Mouse (Mus musculus) heart, embryonic 13.5 days (tissue): ENCODE measurements around the gene Tmem147. TPM values are rescaled to one million over a fixed set of nuclear protein-coding genes. Genes with fewer than 3 reads are reported as not detected.
"Not testable (repeated sequence)": the region's sequence is repeated elsewhere in the genome, so short reads cannot be mapped to it uniquely, and the experiment has no call there.

Experiments
- ATAC-seq: fragments of 200-750 bp; cut with Nextera tagmentation; 2 replicates; pipeline ENCODE4 v1.8.0; 2017; ENCODE audit warnings: moderate TSS enrichment; ENCODE audit not compliant: insufficient number of reproducible peaks, low FRiP score, low TSS enrichment; ENCODE audit errors: extremely low read depth
- H3K27ac ChIP-seq: fragments of 300-500 bp; sonication (generic); replicated peaks from 2 replicates; pipeline ENCODE4 v1.5.1; 2015; ENCODE audit warnings: moderate library complexity, mild to moderate bottlenecking, inconsistent platforms
- H3K27me3 ChIP-seq: fragments of 300-500 bp; sonication (generic); replicated peaks from 2 replicates; pipeline ENCODE4 v1.6.1; 2015; ENCODE audit warnings: mild to moderate bottlenecking, inconsistent platforms
- H3K36me3 ChIP-seq: fragments of 300-500 bp; sonication (generic); 2 replicates; pipeline ENCODE4 v1.6.1; 2015; ENCODE audit warnings: mild to moderate bottlenecking, inconsistent platforms
- H3K4me1 ChIP-seq: fragments of 300-500 bp; sonication (generic); 2 replicates; pipeline ENCODE4 v1.6.1; 2015; ENCODE audit warnings: inconsistent platforms
- H3K4me2 ChIP-seq: fragments of 300-500 bp; sonication (generic); 2 replicates; pipeline ENCODE4 v1.6.1; 2015; ENCODE audit warnings: inconsistent platforms, mild to moderate bottlenecking, moderate library complexity
- H3K4me3 ChIP-seq: fragments of 300-500 bp; sonication (generic); 2 replicates; pipeline ENCODE4 v1.5.1; 2015; ENCODE audit warnings: moderate library complexity, mild to moderate bottlenecking, inconsistent platforms
- H3K9ac ChIP-seq: fragments of 300-500 bp; sonication (generic); 2 replicates; pipeline ENCODE4 v1.6.1; 2015; ENCODE audit warnings: inconsistent platforms, mild to moderate bottlenecking, moderate library complexity
- H3K9me3 ChIP-seq: fragments of 300-500 bp; sonication (generic); 2 replicates; pipeline ENCODE4 v1.6.1; 2016; ENCODE audit warnings: inconsistent platforms
- WGBS: fragments of 180-500 bp; shearing (Covaris S2); methylation state at CpG from one replicate; pipeline ENCODE4 v1.1.7; 2015; ENCODE audit warnings: mixed read lengths; 5-methylcytosine and 5-hydroxymethylcytosine counted together
- polyA plus RNA-seq: library from polyadenylated mRNA; unstranded; fragments of >200 nt; fragmentation: Nextera tagmentation; extraction: Ambion mirVana; gene quantifications from 2 replicates; pipeline ENCODE4 v1.2.1, GENCODE M21; 2015

Gene Tmem147
- polyA plus RNA-seq, 1 experiment from 2014 or later, result 165 TPM

DNA sequence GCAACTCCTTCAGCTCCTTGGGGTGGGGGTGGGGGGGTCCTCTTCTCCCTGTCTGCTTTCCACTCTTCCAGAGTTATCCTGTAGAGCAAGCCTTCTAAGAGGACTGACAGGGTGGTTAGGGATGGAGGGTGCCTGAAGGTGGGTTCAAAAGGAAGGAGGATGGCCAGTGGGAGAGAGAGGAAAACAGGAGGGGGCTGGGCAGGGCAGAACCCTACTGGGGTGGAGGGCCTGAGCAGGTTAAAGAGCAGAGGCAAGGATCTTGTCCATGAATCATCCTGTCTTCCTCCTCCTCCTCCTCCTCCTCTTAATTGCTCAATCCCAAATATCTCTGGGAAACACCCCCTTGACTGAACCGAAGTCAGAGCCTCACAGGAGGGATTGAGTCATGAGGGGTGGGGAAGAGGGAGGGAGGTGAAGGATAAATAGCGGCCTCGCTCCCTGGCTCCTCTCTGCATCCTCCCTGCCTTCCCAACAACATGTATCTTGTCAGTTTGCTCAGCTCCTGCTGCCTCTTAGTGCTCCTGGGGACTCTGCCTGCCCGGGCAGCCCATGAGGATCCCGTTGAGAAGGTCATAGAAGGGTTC is 21.8 kb upstream of the Tmem147 start, which contains the start of gene Sbsn:
Gene Sbsn (plus strand): TSS at position 386 of the 584 bp plus-strand sequence.
- Histone ChIP-seq H3K4me1 (0 out of 2 replicates have a peak, but pooled peaks cover 3% of the 10 kb centered on the region), H3K27me3 (no peaks in the 10 kb centered on the region), H3K9me3 (peaks cover 11% of the 10 kb centered on the region), H3K27ac (no peak within 1 kb of the TSS), H3K9ac (no peak within 1 kb of the TSS), H3K4me2 (no peak within 1 kb of the TSS), H3K36me3 (peaks cover 17% of the 10 kb centered on the region), H3K4me3 (no peak within 1 kb of the TSS)
- ATAC-seq, result no peak
- 39% methylated on average over 5 of the region's 5 CpGs for WGBS

DNA sequence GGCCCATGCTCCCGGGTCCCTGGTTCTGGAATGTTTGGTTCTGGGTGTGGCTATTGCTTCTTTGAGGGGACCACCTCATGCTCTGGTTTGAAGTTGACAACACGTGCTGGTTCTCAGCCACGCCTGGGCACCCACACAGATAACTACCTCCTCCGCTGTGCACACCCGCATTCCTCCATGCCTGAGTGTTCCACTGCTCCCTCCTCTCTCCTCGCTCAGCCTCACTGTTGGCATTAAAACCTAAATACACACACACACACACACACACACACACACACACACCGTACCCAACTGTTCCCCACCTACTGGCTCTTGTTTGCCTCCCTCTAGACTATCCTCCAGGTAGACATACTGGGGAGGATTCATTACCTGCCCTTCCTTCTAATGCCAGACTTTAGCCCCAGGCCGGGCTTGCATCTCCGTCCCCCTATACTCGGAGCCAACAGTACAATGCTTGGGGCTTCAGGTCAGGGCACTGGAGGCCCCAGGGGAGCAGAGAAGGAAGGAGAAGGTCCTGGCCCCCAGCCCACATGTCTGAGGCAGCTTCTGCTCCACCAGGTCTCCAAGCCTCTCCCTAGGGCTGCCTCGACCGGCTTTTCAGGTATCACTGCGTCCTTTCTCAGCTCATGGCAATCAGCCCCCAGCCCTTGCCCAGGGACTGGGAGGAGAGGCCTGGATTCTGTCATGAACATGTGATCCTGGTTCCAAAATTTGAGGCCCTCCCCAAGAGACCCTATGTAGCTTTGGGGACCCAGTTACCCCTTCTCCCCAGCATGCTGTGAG is 20.7 kb upstream of the Tmem147 start:
- WGBS, result 63% methylated on average over 13 of the region's 13 CpGs
- H3K4me2 ChIP-seq, result no peak overlapping the region
- no peak for ATAC-seq
- H3K36me3 ChIP-seq, result peaks cover 5% of the 10 kb centered on the region
- H3K4me1 ChIP-seq, result 0 out of 2 replicates have a peak, but pooled peaks cover 3% of the 10 kb centered on the region
- no peak overlapping the region for H3K4me3 ChIP-seq
- peaks cover 9% of the 10 kb centered on the region for H3K9me3 ChIP-seq
- H3K9ac ChIP-seq, result no peak overlapping the region
- no peaks in the 10 kb centered on the region for H3K27me3 ChIP-seq
- H3K27ac ChIP-seq, result no peak overlapping the region

GRCm38 (mm10) chr7:30747525-30748204 is 18.3 kb upstream of the Tmem147 start:
- H3K4me3 ChIP-seq, result no peak overlapping the region
- ATAC-seq, result no peak
- H3K9me3 ChIP-seq, result no peaks in the 10 kb centered on the region
- no peaks in the 10 kb centered on the region for H3K27me3 ChIP-seq
- H3K36me3 ChIP-seq, result no peaks in the 10 kb centered on the region
- 80% methylated on average over 7 of the region's 7 CpGs for WGBS
- H3K4me1 ChIP-seq, result peaks cover 12% of the 10 kb centered on the region
- no peak overlapping the region for H3K4me2 ChIP-seq
- no peak overlapping the region for H3K27ac ChIP-seq
- H3K9ac ChIP-seq, result no peak overlapping the region

DNA sequence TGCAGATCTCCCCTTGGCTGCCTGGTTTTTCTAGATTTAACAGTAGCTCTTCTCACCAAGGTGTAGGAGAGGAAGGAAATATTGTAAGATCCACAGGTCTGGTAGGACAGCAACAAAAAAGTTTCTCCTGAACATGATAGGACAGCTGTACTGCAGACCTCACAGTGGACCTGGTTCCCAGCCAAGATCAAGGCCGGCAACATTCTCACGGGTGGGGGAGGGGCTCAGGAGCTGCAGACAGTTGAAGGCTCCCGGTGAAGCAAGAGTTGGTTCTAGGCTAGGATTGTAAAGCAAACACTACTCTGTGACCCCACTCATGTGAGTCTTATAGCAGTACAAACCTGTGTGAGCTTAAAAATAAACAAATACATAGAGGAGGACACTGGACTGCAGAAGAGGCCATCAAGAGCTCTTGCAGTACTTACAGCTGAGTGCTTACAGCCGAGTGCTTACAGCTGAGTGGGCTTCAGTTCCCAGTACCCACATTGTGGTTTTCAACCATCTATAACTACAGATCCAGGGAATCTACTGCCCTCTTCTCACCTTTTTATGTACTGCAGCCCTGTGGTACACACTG is 14.8 kb upstream of the Tmem147 start:
- no peak for ATAC-seq
- Histone ChIP-seq H3K4me1 (peaks cover 9% of the 10 kb centered on the region), H3K36me3 (peaks cover 10% of the 10 kb centered on the region; the same call in 1 of the 2 replicates), H3K9ac (no peak overlapping the region), H3K9me3 (no peaks in the 10 kb centered on the region), H3K27ac (no peak overlapping the region), H3K4me3 (no peak overlapping the region), H3K27me3 (no peaks in the 10 kb centered on the region), H3K4me2 (no peak overlapping the region)
- WGBS, result 35% methylated on average over 4 of the region's 4 CpGs

DNA sequence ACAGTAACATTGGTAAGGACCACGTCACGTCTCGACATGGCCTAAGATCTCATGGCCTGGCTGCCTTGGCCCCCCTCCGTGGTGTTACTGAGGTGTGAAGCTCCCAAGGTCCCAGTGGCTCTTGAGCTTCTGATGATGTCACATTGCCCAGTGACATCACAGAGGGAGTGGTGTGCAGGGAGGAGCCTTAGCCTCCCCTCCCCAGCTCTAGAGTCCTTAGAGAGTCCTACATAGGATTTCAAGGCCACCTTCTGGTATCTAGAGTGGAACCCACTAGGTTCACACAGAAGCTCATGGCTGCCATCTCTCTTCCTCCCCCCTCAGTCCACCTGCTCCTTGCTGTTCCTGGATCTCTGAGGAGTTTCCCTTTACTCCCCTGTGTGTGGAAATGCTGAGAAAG is 14.3 kb upstream of the Tmem147 start, which contains the start of gene Gapdhs:
Gene Gapdhs (minus strand): TSS at position 65 of the 400 bp plus-strand sequence.
- H3K9ac ChIP-seq, H3K27ac ChIP-seq, H3K9me3 ChIP-seq, H3K4me3 ChIP-seq, H3K4me2 ChIP-seq, ATAC-seq, H3K36me3 ChIP-seq, H3K4me1 ChIP-seq, H3K27me3 ChIP-seq: not testable (repeated sequence)
- WGBS, result 75% methylated on average over 4 of the region's 4 CpGs

DNA sequence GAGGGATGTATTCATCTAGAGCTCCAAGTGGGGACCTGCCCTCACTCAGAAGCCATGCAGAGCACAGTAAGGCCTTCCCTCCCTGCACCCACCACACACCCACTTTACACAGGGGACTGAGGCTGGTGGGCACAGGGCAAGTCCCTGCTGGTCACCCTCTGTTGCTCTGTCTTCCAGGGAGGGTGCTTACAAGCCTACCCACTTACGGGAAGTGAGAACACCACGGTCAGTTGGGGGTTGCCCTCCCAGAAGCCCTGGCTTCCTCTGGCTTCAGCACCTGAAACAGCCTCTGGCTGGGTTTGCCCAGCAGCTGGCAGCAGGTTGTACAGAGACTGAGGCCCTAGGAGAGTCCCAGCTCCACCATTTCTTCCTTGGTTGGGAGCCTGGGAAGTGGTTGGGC is 13.2 kb upstream of the Tmem147 start:
- ATAC-seq, H3K9ac ChIP-seq: not testable (repeated sequence)
- WGBS, result 75% methylated on average over 2 of the region's 2 CpGs

DNA sequence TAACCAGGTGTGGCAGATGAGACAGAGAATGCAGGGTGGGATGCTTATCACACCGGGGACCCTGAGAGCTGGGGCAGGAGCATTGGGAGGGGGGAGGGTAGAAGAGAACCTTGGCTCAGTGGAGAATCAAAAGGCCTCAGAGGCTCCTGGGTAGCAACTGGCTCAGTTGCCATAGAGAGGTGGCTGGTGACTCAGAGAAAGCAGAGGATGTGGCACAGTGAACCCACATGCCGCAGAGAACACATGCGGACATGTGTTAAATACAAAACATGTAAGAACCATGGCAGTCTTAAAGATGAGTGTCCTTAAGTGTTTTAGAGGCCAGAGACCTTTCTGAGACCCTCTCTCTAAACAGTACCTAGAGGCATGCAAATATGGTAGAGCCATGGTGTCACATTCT is 6.9 kb upstream of the Tmem147 start:
- Histone ChIP-seq H3K4me1 (no peaks in the 10 kb centered on the region), H3K4me3 (no peak overlapping the region), H3K27ac (no peak overlapping the region), H3K27me3 (no peaks in the 10 kb centered on the region), H3K9ac (no peak overlapping the region), H3K36me3 (peaks cover 71% of the 10 kb centered on the region), H3K4me2 (no peak overlapping the region), H3K9me3 (no peaks in the 10 kb centered on the region)
- 76% methylated on average over 3 of the region's 3 CpGs for WGBS
- ATAC-seq, result no peak

More for the DNA sequence above, 13.2 kb upstream of the Tmem147 start:
- H3K4me1 ChIP-seq, H3K27me3 ChIP-seq, H3K9me3 ChIP-seq, H3K4me3 ChIP-seq, H3K27ac ChIP-seq, H3K4me2 ChIP-seq: not testable (repeated sequence)
- H3K36me3 ChIP-seq, result peaks cover 16% of the 10 kb centered on the region

DNA sequence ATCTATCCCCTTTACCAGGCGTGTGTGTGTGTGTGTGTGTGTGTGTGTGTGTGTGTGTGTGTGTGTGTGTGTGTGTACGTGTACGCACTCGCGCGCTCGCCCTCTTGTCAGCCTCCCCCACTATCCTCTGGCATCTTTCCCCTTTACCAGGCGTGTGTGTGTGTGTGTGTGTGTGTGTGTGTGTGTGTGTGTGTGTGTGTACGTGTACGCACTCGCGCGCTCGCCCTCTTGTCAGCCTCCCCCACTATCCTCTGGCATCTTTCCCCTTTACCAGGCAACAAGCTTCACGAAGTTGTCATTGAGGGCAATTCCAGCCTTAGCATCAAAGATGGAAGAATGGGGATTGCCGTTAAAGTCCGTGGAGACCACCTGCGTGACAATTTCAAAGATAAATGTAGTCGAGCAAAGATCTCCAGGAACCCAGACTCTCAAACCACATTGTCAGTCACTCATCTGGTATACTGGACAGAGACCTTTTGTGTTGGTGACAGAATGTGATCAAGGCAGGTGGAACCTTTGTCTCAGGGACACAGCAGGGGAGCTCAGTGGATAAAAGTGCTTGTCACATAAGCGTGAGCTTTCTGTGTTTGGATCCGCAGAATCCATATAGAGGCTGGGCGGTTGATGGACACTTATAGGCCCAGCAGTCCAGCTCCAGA is 853 bp upstream of the Tmem147 start:
- ATAC-seq, H3K9me3 ChIP-seq, H3K27me3 ChIP-seq: not testable (repeated sequence)
- Histone ChIP-seq H3K36me3 (peaks cover 55% of the 10 kb centered on the region), H3K9ac (peak overlapping the region; percentile 95), H3K4me2 (peak overlapping the region; percentile 92), H3K27ac (peak overlapping the region; percentile 92), H3K4me1 (peaks cover 18% of the 10 kb centered on the region), H3K4me3 (peak overlapping the region; percentile 87)
- WGBS, result 45% methylated on average over 8 of the region's 22 CpGs

DNA sequence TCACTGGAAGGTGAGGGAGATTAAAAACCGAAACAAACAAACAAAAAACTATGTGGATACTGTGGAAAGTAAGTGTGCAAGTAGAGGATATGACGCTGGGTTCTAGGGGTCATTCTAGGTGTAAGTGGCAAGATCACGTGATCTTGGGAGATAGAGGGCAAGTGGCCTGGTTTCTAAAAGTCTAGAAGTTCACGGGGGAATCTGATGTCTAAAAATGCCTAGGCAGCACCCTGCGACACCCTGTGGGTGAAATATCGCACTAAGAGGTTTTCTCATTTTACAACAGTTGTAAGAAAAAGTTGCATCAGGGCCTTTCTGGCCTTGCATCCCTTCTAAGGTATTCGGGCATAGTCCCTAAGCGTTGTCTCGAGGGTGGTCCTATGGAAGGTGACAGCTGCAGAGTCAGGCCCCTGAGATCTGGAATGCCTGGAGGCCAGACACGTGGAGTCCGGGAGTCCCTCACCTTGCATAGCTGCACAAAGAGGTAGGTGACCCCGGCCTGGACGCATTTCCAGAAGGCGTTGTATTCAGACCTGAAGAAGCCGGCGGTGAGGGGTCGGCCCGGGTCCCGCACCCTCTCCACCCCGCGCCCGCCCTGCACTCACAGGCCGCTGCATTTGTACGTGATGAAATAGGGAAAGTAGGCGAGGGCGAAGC is 473 bp downstream of the Tmem147 start:
- H3K9me3 ChIP-seq, result no peaks in the 10 kb centered on the region
- ATAC-seq, result peak; percentile 4; the same call in 1 of the 2 replicates
- H3K27ac ChIP-seq, result peak overlapping the region; percentile 92
- H3K4me3 ChIP-seq, result peak overlapping the region; percentile 87
- peaks cover 18% of the 10 kb centered on the region for H3K4me1 ChIP-seq
- H3K36me3 ChIP-seq, result peaks cover 43% of the 10 kb centered on the region
- H3K27me3 ChIP-seq, result no peaks in the 10 kb centered on the region
- peak overlapping the region; percentile 95 for H3K9ac ChIP-seq
- peak overlapping the region; percentile 92 for H3K4me2 ChIP-seq
- 8% methylated on average over 26 of the region's 26 CpGs for WGBS

DNA sequence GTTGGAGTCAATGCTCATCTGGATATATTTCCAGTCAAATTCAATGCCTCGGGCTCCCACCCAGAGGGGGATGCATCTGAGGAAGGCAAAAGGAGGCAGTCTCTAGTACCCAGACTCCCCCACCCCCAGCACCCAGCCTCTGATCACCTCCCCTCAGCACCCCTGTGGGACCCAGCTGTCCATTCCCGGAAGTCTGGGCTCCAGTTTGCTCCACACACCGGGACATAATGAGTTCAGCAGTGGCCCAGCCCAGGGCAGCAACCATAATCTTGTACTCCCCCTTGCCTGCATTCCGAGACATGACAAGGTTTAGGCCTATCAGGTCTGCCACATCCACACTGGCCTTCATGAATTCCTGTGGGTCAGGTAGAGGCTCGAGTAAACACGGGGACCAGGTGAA is 1.1 kb downstream of the Tmem147 start:
- Histone ChIP-seq H3K27ac (0 out of 2 replicates have a peak overlapping the region, but pooled peaks have one; percentile 92), H3K9me3 (no peaks in the 10 kb centered on the region)
- 74% methylated on average over 6 of the region's 6 CpGs for WGBS

More for the DNA sequence above, 1.1 kb downstream of the Tmem147 start:
- H3K4me3 ChIP-seq, result peak overlapping the region; percentile 87
- peak overlapping the region; percentile 95 for H3K9ac ChIP-seq
- peaks cover 18% of the 10 kb centered on the region for H3K4me1 ChIP-seq
- H3K36me3 ChIP-seq, result peaks cover 37% of the 10 kb centered on the region
- ATAC-seq, result no peak
- no peaks in the 10 kb centered on the region for H3K27me3 ChIP-seq
- H3K4me2 ChIP-seq, result peak overlapping the region; percentile 92
